Mouse (Mus musculus): ENCODE measurements around the gene Inpp5k. TPM values are rescaled to one million over a fixed set of nuclear protein-coding genes. Genes with fewer than 3 reads are reported as not detected.

The Inpp5k gene
- total and polyA plus RNA-seq, 3 experiments, result 26.0 to 56.7 (median 40.2) TPM

DNA sequence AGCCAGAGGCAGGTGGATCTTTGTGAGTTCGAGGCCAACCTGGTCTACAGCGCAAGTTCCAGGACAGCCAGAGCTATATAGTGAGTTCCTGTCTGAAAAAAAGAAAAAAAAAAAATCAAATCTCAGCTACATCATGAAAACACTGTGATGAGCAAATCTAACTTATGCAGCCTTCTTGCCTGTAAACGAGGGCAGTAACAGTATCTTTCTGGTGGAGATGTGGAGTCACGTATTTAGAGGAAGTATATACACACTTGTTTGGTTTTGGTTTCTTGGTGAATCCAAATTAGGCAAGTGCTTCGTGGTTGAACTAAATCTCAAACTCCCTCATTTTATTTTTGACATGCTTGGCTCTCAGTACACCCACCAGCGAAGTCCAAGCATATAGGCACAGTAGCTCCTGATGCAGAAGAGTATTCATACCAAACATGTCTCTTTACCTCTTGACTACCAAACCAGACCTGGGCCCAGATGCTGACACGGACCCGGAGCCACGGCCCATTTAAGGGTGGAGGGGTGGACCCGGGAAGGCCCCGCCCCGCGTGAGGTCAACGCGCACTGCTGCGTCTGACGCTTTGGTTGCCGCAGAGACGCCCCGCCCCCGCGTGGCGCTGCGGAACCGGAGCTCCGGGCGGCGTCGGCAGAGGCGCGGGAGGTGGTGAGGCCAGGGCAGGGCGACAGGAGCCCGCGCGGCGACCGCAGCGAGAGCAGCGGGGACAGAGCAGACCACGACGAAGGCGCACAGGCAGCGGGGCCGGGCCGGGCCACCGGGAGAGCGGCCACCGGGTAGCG lies 43.1 kb upstream of the Inpp5k start, which contains the start of gene Pitpna:
TSS of gene Pitpna (plus strand) at position 605 of the 792 bp plus-strand sequence.
- peak; percentile 75 for ATAC-seq (ENCODE audit: extremely low read depth, insufficient number of reproducible peaks, low FRiP score, poor library complexity, severe bottlenecking)
- peak within 1 kb of the TSS; percentile 95 for H3K4me3 ChIP-seq (ENCODE audit: low read depth, low read length)
- peak; percentile 87 for DNase-seq (ENCODE audit: low spot score)

DNA sequence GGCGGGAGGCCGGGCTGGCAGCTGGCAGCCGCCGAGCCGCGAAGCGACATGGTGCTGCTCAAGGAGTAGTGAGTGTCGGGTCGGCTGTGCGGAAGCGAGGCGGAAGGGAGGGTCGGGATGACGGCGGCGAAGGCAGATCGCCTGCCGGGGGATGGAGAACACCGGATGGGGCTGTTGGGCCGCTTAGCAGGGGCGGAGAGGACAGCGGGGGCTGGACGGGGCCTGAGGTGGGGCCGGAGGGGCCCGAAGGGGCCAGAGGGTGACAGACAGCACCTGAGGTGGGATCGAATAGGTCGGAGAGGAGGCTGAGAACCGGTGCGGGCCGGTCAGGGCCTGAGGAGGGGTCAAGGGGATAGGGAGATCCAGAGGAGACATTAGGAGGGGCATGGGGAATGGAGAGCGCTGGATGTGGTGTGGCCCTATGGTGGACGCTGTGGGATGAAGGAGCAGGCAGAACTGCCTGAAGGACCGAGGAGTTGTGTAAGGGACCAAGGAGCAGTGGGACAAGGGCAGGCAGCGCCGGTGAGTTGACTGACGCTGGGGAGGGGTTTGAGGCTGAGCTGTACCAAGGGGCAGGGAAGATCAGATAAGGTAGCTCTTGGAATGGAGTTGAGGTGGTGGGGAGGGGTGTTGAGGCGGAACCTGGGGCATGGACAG lies 42.4 kb upstream of the Inpp5k start:
- Histone ChIP-seq H3K27me3 (ENCODE audit: insufficient read depth, low read length) (peaks cover 19% of the 10 kb centered on the region), H3K4me1 (ENCODE audit: insufficient read depth, low read depth, low read length) (peaks cover 48% of the 10 kb centered on the region), H3K4me3 (ENCODE audit: low read depth, low read length) (peak overlapping the region; percentile 95), H3K9me3 (replicated peaks) (no peaks in the 10 kb centered on the region), H3K36me3 (replicated peaks) (peaks cover 42% of the 10 kb centered on the region)
- no peak for TF ChIP-seq CTCF (IDR thresholded peaks at IDR 0.05; ENCODE audit: low read depth, low read length)
- no peak for TF ChIP-seq GATA1 (IDR thresholded peaks at IDR 0.05; ENCODE audit: borderline replicate concordance, low read length)
- no peak for TF ChIP-seq POLR2AphosphoS5 (IDR thresholded peaks at IDR 0.05; ENCODE audit: insufficient replicate concordance, low read depth, low read length)
- no peak for ATAC-seq (ENCODE audit: extremely low read depth, insufficient number of reproducible peaks, low FRiP score, poor library complexity, severe bottlenecking)
- DNase-seq (ENCODE audit: low spot score), result peak; percentile 32

More for the DNA sequence above, 43.1 kb upstream of the Inpp5k start, which contains the start of gene Pitpna:
- Histone ChIP-seq H3K36me3 (replicated peaks) (peaks cover 35% of the 10 kb centered on the region), H3K9me3 (replicated peaks) (no peaks in the 10 kb centered on the region), H3K27me3 (ENCODE audit: insufficient read depth, low read length) (peaks cover 19% of the 10 kb centered on the region), H3K4me1 (ENCODE audit: insufficient read depth, low read depth, low read length) (peaks cover 46% of the 10 kb centered on the region)
- TF ChIP-seq POLR2AphosphoS5 (IDR thresholded peaks at IDR 0.05; ENCODE audit: insufficient replicate concordance, low read depth, low read length) (no peak), TAL1 (conservative IDR thresholded peaks at IDR 0.05; ENCODE audit: low read depth, low read length) (no peak), CTCF (IDR thresholded peaks at IDR 0.05; ENCODE audit: low read depth, low read length) (no peak), GATA2 (IDR thresholded peaks at IDR 0.05; ENCODE audit: borderline replicate concordance, low read depth, low read length) (no peak), GATA1 (IDR thresholded peaks at IDR 0.05; ENCODE audit: borderline replicate concordance, low read length) (no peak)

DNA sequence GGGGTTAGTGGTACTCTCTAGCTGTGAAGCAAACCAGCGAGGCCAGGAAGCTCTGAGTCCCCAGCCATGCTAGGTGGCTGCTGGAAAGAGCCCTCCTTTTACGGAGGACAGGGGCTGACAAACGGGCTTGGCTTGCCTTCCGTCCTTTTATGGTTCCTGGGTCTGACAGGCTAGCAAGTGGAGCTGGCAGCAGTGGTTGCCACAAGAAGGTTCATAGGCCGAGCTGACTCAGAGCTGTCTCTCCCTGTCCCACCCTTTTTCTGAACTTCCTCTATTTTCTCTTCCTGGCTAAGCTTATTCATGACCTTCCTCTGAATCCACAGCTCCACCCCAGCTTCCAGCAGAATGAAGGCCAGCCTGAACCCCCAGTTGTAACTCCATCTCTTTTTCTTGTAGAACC lies 38.2 kb upstream of the Inpp5k start:
- H3K9me3 ChIP-seq (replicated peaks), result no peaks in the 10 kb centered on the region
- peak; percentile 59 for DNase-seq (ENCODE audit: low spot score)
- H3K4me3 ChIP-seq (ENCODE audit: low read depth, low read length), result peak overlapping the region; percentile 17; the same call in 1 of the 2 replicates
- peaks cover 60% of the 10 kb centered on the region for H3K4me1 ChIP-seq (ENCODE audit: insufficient read depth, low read depth, low read length)
- TF ChIP-seq TAL1 (conservative IDR thresholded peaks at IDR 0.05; ENCODE audit: low read depth, low read length) (no peak), CTCF (IDR thresholded peaks at IDR 0.05; ENCODE audit: low read depth, low read length) (no peak), POLR2AphosphoS5 (IDR thresholded peaks at IDR 0.05; ENCODE audit: insufficient replicate concordance, low read depth, low read length) (no peak)
- no peaks in the 10 kb centered on the region for H3K27me3 ChIP-seq (ENCODE audit: insufficient read depth, low read length)
- H3K36me3 ChIP-seq (replicated peaks), result peaks cover 82% of the 10 kb centered on the region
- peak; percentile 42; the same call in 1 of the 2 replicates for ATAC-seq (ENCODE audit: extremely low read depth, insufficient number of reproducible peaks, low FRiP score, poor library complexity, severe bottlenecking)

GRCm38 (mm10) chr11:75594431-75594830 lies 36.4 kb upstream of the Inpp5k start:
- Histone ChIP-seq H3K9me3 (replicated peaks) (no peaks in the 10 kb centered on the region), H3K36me3 (replicated peaks) (peaks cover 95% of the 10 kb centered on the region), H3K27me3 (ENCODE audit: insufficient read depth, low read length) (no peaks in the 10 kb centered on the region), H3K4me1 (ENCODE audit: insufficient read depth, low read depth, low read length) (peaks cover 44% of the 10 kb centered on the region), H3K4me3 (ENCODE audit: low read depth, low read length) (no peak overlapping the region)
- no peak for ATAC-seq (ENCODE audit: extremely low read depth, insufficient number of reproducible peaks, low FRiP score, poor library complexity, severe bottlenecking)
- no peak for DNase-seq (ENCODE audit: low spot score)
- TF ChIP-seq CTCF (IDR thresholded peaks at IDR 0.05; ENCODE audit: low read depth, low read length) (no peak), POLR2AphosphoS5 (IDR thresholded peaks at IDR 0.05; ENCODE audit: insufficient replicate concordance, low read depth, low read length) (no peak), GATA2 (IDR thresholded peaks at IDR 0.05; ENCODE audit: borderline replicate concordance, low read depth, low read length) (no peak), TAL1 (conservative IDR thresholded peaks at IDR 0.05; ENCODE audit: low read depth, low read length) (no peak), GATA1 (IDR thresholded peaks at IDR 0.05; ENCODE audit: borderline replicate concordance, low read length) (no peak)

DNA sequence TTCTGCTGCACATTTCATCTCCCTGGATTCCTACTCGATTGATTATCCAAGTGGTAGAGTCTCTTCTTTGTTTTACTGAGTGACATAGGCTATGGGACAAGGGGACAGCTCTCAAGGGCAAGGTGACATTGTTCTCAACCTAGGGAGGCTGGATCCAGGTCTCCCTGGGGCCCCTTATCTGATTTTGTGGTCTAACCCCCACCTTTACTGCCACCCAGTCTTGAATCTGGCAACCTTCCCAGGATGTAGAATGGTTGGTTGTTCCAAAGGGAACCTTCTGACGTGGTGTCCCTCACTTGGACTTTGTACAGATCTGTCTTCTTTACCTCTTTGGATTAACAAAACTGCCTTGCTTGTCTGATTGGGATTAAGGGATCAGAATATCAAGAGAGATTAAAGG lies 35.4 kb upstream of the Inpp5k start:
- no peak for ATAC-seq (ENCODE audit: extremely low read depth, insufficient number of reproducible peaks, low FRiP score, poor library complexity, severe bottlenecking)
- DNase-seq (ENCODE audit: low spot score), result no peak
- no peak overlapping the region for H3K4me3 ChIP-seq (ENCODE audit: low read depth, low read length)
- H3K4me1 ChIP-seq (ENCODE audit: insufficient read depth, low read depth, low read length), result peaks cover 36% of the 10 kb centered on the region
- peaks cover 92% of the 10 kb centered on the region for H3K36me3 ChIP-seq (replicated peaks)
- H3K27me3 ChIP-seq (ENCODE audit: insufficient read depth, low read length), result no peaks in the 10 kb centered on the region
- no peaks in the 10 kb centered on the region for H3K9me3 ChIP-seq (replicated peaks)
- no peak for TF ChIP-seq POLR2AphosphoS5 (IDR thresholded peaks at IDR 0.05; ENCODE audit: insufficient replicate concordance, low read depth, low read length)
- TF ChIP-seq GATA1 (IDR thresholded peaks at IDR 0.05; ENCODE audit: borderline replicate concordance, low read length), result no peak
- no peak for TF ChIP-seq GATA2 (IDR thresholded peaks at IDR 0.05; ENCODE audit: borderline replicate concordance, low read depth, low read length)
- TF ChIP-seq CTCF (IDR thresholded peaks at IDR 0.05; ENCODE audit: low read depth, low read length), result no peak
- no peak for TF ChIP-seq TAL1 (conservative IDR thresholded peaks at IDR 0.05; ENCODE audit: low read depth, low read length)

DNA sequence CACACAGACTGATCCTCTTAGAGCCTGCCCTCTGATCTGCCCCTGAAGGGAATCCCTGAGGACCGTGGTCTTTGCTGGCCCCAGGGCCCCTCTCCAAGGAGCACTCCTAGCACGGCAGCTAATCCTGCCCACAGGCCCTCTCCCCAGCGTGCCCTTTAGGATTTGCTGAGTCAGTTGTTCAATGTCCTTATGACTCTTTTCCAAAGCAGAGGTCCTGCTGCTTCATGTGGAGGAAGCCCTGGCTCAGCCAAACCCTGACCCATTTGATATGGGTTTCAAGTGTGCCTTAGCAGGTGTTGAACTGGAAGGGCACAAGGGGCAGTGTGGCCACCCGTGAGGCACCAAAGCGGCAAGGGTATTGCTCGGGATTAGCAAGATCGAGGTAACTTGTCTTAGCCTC lies 35.0 kb upstream of the Inpp5k start:
- DNase-seq (ENCODE audit: low spot score) (no peak), ATAC-seq (ENCODE audit: extremely low read depth, insufficient number of reproducible peaks, low FRiP score, poor library complexity, severe bottlenecking) (no peak)
- peaks cover 93% of the 10 kb centered on the region for H3K36me3 ChIP-seq (replicated peaks)
- peaks cover 36% of the 10 kb centered on the region for H3K4me1 ChIP-seq (ENCODE audit: insufficient read depth, low read depth, low read length)
- H3K4me3 ChIP-seq (ENCODE audit: low read depth, low read length), result no peak overlapping the region
- no peaks in the 10 kb centered on the region for H3K27me3 ChIP-seq (ENCODE audit: insufficient read depth, low read length)
- no peak for TF ChIP-seq GATA1 (IDR thresholded peaks at IDR 0.05; ENCODE audit: borderline replicate concordance, low read length)
- TF ChIP-seq CTCF (IDR thresholded peaks at IDR 0.05; ENCODE audit: low read depth, low read length), result no peak
- TF ChIP-seq POLR2AphosphoS5 (IDR thresholded peaks at IDR 0.05; ENCODE audit: insufficient replicate concordance, low read depth, low read length), result no peak
- TF ChIP-seq GATA2 (IDR thresholded peaks at IDR 0.05; ENCODE audit: borderline replicate concordance, low read depth, low read length), result no peak
- TF ChIP-seq TAL1 (conservative IDR thresholded peaks at IDR 0.05; ENCODE audit: low read depth, low read length), result no peak
- H3K9me3 ChIP-seq (replicated peaks), result no peaks in the 10 kb centered on the region

Measured in G1E (cell line).